Mouse (Mus musculus): ENCODE results near the gene Ttc9b. TPM values are rescaled to one million over a fixed set of nuclear protein-coding genes. Genes with fewer than 3 reads are reported as not detected.

Gene Ttc9b
- 87.6 and 93.0 TPM in 2 replicates for polyA plus RNA-seq (2012; rRNA removed)

DNA sequence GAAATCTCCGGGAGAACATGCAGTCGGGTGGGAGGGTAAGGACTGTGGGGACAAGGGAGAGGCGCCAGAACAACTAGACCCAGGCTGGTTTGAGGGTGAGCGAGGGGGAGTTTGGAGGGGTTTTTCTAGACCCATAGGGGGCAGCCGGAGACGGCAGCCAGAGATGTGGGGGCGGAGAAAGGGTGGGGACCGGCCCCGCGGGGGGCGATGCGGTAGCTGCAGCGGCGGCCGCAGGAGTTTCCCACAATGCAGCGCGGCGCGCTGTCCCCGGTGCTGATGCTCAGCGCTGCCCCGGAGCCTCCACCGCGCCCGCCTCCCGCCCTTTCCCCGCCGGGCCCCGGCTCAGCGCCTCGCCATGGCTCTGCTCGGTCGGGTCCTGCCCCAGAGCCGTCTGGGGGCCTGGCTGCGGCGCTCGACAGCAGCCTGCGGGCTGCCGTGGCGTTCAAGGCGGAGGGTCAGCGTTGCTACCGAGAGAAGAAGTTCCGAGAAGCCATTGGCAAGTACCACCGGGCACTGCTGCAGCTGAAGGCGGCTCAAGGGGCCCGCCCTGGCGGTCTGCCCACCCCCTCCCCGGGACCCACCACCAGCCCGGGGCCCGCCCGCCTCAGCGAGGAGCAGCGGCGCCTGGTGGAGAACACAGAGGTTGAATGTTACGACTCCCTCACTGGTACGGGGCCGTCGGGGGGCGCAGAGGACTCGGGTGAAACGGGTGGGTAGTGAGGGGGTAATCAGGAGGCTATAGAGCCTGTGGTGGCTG lies at the start of gene Ttc9b:
Gene Ttc9b (plus strand): TSS at position 235 of the 757 bp plus-strand sequence.

DNA sequence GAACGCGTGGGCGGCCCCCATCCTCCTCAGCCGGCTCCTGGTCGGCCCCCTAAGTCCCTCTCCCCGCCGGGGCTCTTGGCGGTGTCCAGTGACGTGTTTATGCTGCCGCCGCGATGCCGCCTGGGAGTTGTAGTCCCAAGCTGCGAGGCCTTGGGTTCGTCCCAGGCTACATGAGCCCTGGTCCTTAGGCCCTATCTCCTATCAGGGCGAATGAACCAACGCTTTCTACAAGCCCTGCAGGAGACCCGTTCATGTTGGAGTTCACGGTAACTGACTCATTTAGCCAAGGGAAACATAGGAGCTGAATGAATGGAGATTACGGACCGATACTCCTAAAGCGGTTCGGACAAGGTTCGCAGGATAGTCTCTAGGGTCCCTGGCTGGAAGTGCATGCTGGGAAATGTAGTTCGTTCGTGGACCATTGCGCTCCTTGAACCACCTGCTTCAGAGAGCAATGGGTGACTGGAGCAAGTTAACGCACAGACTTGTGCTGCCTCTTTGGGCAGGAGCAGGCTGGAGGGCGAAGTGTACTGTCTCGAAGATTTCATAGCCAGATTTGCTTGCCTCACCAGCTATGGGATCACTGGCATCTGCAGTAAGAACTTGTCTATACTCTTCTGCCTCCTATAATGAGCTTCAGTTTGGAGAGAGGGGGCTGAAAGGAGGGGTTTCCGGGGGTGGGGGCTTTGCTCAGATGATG lies 21.0 kb downstream of the Ttc9b start, which contains the start of gene Map3k10:
Gene Map3k10 (minus strand): TSS at position 77 of the 700 bp plus-strand sequence.

DNA sequence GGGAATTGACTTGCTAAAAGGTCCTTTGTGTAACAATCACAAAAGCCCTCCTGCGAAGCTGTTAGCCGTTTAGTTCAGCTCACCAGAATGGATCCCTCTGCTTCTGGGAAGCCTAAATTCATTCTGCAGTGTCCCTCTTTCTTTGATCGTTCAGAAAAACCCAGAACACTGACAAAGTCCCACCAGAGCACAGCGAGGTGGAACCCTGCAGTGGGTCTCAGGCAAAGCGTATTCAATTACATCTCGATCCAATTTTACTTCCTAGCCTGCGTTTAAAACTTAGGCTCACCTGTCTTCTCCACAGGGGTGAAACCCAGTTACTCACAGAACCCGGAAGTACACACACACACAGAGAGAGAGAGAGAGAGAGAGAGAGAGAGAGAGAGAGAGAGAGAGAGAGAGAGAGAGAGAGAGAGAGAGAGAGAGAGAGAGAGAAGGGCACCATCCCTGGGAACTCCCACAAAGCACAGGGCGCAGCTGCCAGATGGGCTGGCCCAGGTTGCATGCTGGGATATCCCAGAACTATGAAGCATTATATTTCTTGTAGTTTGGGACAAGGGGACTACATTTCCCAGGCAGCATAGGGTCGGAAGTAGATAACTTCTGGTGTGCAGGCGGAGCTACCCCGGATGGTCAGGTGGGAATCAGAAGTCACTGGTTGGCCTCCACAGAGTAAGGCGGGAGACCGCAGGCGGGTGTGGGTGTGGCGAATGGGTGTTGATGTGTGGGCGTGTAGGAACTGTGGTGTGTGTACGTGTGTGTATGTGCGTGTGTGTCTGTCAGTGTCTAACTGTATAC lies 35.3 kb downstream of the Ttc9b start, which contains the start of gene Zfp607b:
Gene Zfp607b (plus strand): TSS at position 526 of the 798 bp plus-strand sequence.

Other genes starting within 250 kb of the Ttc9b start
- gene Sptbn4, start 206.2 kb upstream of the Ttc9b start, polyA plus RNA-seq (2012; rRNA removed) = 53.2 and 53.7 TPM in 2 replicates
- 13.4 and 15.1 TPM in 2 replicates for gene Blvrb, start 205.9 kb upstream of the Ttc9b start, polyA plus RNA-seq (2012; rRNA removed)
- gene Sertad3, start 180.1 kb upstream of the Ttc9b start, polyA plus RNA-seq (2012; rRNA removed) = 5.5 and 6.5 TPM in 2 replicates
- gene Sertad1, start 167.0 kb upstream of the Ttc9b start, polyA plus RNA-seq (2012; rRNA removed) = 4.4 and 5.2 TPM in 2 replicates
- 1.3 and 2.6 TPM in 2 replicates for gene Prx, start 154.6 kb upstream of the Ttc9b start, polyA plus RNA-seq (2012; rRNA removed)
- gene Hipk4, start 130.6 kb upstream of the Ttc9b start, polyA plus RNA-seq (2012; rRNA removed) = 0.95 and 0.97 TPM in 2 replicates
- gene Pld3, start 100.7 kb upstream of the Ttc9b start, polyA plus RNA-seq (2012; rRNA removed) = 255 TPM in 2 replicates
- 39.4 and 40.2 TPM in 2 replicates for gene 2310022A10Rik, start 100.7 kb upstream of the Ttc9b start, polyA plus RNA-seq (2012; rRNA removed)
- 61.1 and 64.9 TPM in 2 replicates for gene Akt2, start 62.4 kb upstream of the Ttc9b start, polyA plus RNA-seq (2012; rRNA removed)
- 93.2 and 95.2 TPM in 2 replicates for gene Map3k10, start 20.7 kb downstream of the Ttc9b start, polyA plus RNA-seq (2012; rRNA removed)
- 10.1 and 11.0 TPM in 2 replicates for gene Zfp607b, start 35.4 kb downstream of the Ttc9b start, polyA plus RNA-seq (2012; rRNA removed)
- 35.4 and 36.0 TPM in 2 replicates for gene Zfp60, start 77.5 kb downstream of the Ttc9b start, polyA plus RNA-seq (2012; rRNA removed)
- 3.5 and 3.6 TPM in 2 replicates for gene Zfp626, start 153.3 kb downstream of the Ttc9b start, polyA plus RNA-seq (2012; rRNA removed)
- gene Zfp59, start 184.7 kb downstream of the Ttc9b start, polyA plus RNA-seq (2012; rRNA removed) = 5.9 and 6.2 TPM in 2 replicates
- gene Zfp607a, start 203.6 kb downstream of the Ttc9b start, polyA plus RNA-seq (2012; rRNA removed) = 1.1 and 1.2 TPM in 2 replicates